Comparison of ENCODE assay signal across 23 mouse cellular contexts in the genomic region with DNA sequence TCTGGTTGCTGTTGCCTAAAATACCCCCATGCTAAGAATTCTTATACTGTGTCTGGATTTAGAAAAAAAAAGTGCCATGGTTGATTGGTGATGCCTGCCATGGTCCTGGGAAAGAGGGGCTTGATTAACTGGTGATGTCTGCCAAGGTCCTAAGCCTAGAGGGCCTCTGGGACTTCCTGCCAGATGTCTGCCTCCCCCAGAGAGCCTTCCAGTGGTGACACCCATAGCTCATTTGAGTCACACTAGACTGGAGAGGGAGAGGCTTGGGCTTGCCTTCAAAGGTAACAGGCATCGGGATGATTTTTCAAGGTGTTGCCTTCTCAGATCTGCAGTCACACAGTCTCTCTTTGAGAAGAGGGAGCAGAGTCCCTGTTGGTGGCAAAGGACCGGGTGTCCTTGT. TPM values are rescaled to one million over a fixed set of nuclear protein-coding genes. Genes with fewer than 3 reads are reported as not detected.
"Had no signal": no experiment of that assay in that cellular context is flagged by ENCODE, and none has a peak within 500 bp of the region (broad histone marks: within the 10 kb centered on the region; RNA-seq: fewer than 3 reads in every experiment).

No protein-coding gene starts in this region.

- H3K9ac ChIP-seq: lung, embryonic 14.5 days; midbrain, embryonic 12.5 days; neural tube, embryonic 12.5 days; stomach, embryonic 15.5 days had no signal

- H3K27ac ChIP-seq: midbrain, embryonic 10.5 days; midbrain, embryonic 12.5 days; neural tube, embryonic 12.5 days; stomach, embryonic 15.5 days; stomach, postnatal 0 days had no signal

- DNase-seq: lung, adult 18-20 months; lung, embryonic 14.5 days; lung, postnatal 10 days; lung, postnatal 4 days; midbrain, embryonic 14.5 days; right cerebral cortex, postnatal 14 days; thymus, adult 2 months; thymus, postnatal 25 days; thymus, postnatal 4 days had no signal

- H3K4me2 ChIP-seq: lung, embryonic 14.5 days; midbrain, embryonic 12.5 days; neural tube, embryonic 12.5 days; stomach, embryonic 15.5 days had no signal

- H3K36me3 ChIP-seq: midbrain, embryonic 10.5 days; midbrain, embryonic 12.5 days; neural tube, embryonic 12.5 days; stomach, embryonic 15.5 days had no signal

- H3K9me3 ChIP-seq: midbrain, embryonic 10.5 days; midbrain, embryonic 12.5 days; neural tube, embryonic 12.5 days; stomach, embryonic 15.5 days had no signal

- H3K27me3 ChIP-seq: midbrain, embryonic 12.5 days; neural tube, embryonic 12.5 days; stomach, embryonic 15.5 days had no signal

- H3K4me3 ChIP-seq: midbrain, embryonic 10.5 days; midbrain, embryonic 12.5 days; myocyte; neural tube, embryonic 12.5 days; stomach, embryonic 15.5 days had no signal

- ATAC-seq: midbrain, embryonic 16.5 days had no signal

- H3K4me1 ChIP-seq: neural tube, embryonic 12.5 days had no signal

RNA-seq across cellular contexts. Expression of gene Rims4, which starts 23.3 kb away (rescaled TPM):
- total RNA-seq: megakaryocyte, adult 5-6 weeks; megakaryocyte-erythroid progenitor cell, adult 5-6 weeks; neutrophil, adult 5-6 weeks had no signal
- polyA plus RNA-seq: myocyte had no signal

RNA-seq across cellular contexts. Expression of gene Kcnk15, which starts 41.7 kb away (rescaled TPM):
- total RNA-seq: megakaryocyte, adult 5-6 weeks; megakaryocyte-erythroid progenitor cell, adult 5-6 weeks; neutrophil, adult 5-6 weeks had no signal
- polyA plus RNA-seq: lung, embryonic 14.5 days; lung, embryonic 16.5 days; midbrain, embryonic 10.5 days; midbrain, embryonic 12.5 days; midbrain, embryonic 14.5 days; myocyte; spleen, adult 2 months; stomach, embryonic 15.5 days; stomach, postnatal 0 days; testis, adult 2 months; thymus, adult 2 months; urinary bladder, adult 2 months had no signal
